Mouse (Mus musculus) erythroid progenitor cell, adult 5-6 weeks (primary cell): ENCODE data around the gene Cbx5. TPM values are rescaled to one million over a fixed set of nuclear protein-coding genes. Genes with fewer than 3 reads are reported as not detected.
"Not testable (repeated sequence)": the region's sequence is repeated elsewhere in the genome, so short reads cannot be mapped to it uniquely, and the experiment has no call there.

ENCODE experiments used
- ATAC-seq: replicated peaks from 2 replicates; pipeline ENCODE4 v1.8.0; 2016; ENCODE audit warnings: moderate number of reproducible peaks, mild to moderate bottlenecking, moderate TSS enrichment, inconsistent platforms; ENCODE audit not compliant: poor library complexity, low FRiP score, severe bottlenecking
- total RNA-seq, 2 experiments: library from RNA; stranded (forward) in 1 of 2; stranded (reverse) in 1 of 2; fragments of 150-400 nt in 1 of 2; fragments of 186-747, 209-891 nt in 1 of 2; gene quantifications; 2 replicates each; pipeline versions ENCODE4 v1.2.3 to v1.2.4; 2015 to 2017; ENCODE audit warnings: low replicate concordance in 2 of 2

Cbx5 gene
- total RNA-seq, 2 experiments from 2014 or later, result 181 to 236 TPM

- ATAC-seq, result peak; percentile 54
These were observed 13.0 kb upstream of the Cbx5 start for GRCm38 (mm10) chr15:103252660-103253059.

DNA sequence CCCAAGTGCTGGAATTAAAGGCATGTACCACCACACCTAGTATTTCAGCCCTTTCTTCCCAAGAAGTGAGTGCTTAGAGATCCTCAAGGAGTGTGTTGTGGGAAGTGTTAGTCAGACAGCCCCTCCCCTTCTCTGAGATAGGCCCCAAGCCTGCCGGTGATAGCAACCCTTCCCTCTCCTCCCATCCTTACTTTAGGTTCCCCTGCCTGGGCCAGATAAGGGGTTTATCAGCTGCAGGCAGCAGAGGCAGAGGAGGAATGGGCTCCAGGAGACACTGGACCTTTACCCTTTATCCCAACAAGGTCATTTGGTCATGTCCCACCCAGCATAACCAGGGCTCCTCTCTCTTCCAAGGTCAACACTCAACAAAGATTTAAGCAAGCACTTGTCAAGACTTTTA lies 12.0 kb upstream of the Cbx5 start:
- peak; percentile 70 for ATAC-seq

- ATAC-seq, result no peak
These were observed 10.7 kb upstream of the Cbx5 start for GRCm38 (mm10) chr15:103250195-103250740.

GRCm38 (mm10) chr15:103249511-103249910 lies 9.9 kb upstream of the Cbx5 start:
- not testable (repeated sequence) for ATAC-seq

DNA sequence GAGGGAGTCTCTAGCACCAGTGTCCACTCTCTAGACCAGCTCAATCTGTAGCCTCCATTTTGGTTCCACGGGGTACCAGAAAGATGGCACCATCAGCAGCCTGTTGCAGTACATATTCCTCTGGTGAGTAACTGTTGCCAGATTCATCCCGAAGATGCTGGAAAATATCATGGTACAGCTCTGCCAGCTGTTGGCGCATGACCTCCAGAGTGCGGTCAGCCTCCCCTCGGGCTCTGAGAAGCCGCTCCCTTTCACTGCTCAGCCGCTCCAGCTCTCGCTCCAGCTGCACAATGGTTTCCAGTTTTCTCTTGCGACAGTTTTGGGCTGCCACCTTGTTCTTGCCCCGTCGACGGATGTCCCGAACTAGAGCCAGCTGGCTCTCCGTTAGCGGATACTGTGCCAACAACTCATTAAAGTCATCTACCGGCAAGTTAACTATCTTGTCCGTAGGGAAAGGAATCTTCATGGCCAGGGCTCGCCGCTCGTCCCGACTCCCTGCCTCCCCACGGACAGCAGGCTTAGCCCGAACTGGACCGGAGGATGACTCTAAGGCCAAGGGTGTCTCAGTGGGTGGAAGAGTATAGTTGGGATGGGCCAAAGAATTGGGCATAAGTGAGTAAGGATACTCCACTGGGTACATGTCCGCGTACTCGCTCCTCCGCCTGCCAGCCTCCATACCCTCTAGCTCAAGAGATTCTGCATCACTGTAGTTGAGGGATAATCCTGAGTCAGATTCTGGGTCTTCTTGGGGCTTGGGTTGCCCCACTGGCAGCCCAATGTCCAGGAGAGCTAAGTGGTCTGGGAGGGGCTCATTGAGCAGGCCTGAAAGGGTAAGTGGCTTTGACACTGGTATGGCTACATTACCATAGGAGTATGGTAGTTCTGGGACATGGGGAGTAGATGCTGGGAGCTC lies 9.0 kb upstream of the Cbx5 start:
- no peak for ATAC-seq

- ATAC-seq, result no peak
These were observed 8.3 kb upstream of the Cbx5 start for GRCm38 (mm10) chr15:103247782-103248400.

GRCm38 (mm10) chr15:103247078-103247781 lies 7.6 kb upstream of the Cbx5 start:
- no peak for ATAC-seq

DNA sequence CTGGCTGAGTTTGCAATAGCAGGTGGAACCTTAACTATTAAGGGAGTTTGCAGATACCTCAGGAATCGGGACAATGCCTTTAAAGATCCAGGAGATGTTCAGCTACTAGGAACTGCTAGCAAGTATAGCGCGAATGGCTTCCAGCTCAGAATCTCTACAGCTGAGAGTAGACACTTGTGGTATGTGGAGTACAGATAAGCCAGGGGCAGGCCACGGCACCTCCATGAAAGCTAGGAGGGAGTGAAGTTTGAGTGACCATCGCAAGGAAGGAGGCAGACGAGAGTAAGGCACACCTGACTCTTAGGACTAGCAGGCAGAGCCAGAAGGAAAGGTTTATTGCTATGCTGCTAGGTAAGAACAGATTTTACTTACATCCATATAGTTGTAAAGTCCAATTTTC lies 6.0 kb upstream of the Cbx5 start:
- ATAC-seq, result peak; percentile 53

DNA sequence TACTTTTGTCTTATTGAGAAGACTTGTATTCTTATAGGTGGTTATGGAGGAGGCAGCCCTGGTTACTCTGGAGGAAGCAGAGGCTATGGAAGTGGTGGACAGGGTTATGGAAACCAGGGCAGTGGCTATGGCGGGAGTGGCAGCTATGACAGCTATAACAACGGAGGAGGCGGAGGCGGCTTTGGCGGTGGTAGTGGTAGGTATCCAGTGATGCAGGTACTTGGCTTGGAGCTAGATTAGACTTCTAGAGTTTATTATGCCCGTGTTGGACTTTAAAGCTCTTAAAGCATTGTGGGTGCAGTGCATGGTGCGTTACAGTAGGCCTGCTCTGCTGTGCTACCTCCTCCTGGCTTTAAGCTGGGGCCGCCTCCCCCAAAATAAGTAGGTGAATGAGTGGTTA lies 3.3 kb upstream of the Cbx5 start:
- ATAC-seq, result no peak

DNA sequence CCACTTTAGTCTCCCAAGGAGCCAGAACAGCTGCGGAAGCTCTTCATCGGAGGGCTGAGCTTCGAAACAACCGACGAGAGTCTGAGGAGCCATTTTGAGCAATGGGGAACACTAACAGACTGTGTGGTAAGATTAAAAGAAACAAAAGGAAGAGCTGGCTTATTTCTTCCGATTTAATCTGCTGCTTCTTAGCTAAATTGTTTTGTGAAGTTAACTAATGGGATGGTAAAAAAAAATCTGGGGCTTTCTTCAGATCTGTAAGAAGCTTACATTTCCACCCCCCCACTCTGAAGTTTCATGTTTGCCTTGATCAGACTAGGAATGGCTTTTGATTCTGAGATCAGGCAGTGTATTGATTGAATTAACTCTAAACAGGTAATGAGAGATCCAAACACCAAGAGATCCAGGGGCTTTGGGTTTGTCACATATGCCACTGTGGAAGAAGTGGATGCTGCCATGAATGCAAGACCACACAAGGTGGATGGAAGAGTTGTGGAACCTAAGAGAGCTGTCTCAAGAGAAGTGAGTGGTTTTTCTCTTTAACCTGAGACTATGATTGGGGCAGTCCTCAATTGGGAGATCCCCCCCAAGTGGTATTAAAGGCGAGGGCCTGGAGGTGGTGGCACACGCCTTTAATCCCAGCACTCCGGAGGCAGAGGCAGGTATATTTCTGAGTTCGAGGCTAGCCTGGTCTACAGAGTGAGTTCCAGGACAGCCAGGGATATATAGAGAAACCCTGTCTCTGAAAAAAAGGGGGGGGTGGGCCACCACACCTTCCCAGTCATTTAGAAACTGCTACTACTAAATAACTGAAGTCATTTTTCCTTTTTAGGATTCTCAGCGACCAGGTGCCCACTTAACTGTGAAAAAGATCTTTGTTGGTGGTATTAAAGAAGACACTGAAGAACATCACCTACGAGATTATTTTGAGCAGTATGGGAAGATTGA lies 1.7 kb upstream of the Cbx5 start:
- not testable (repeated sequence) for ATAC-seq

GRCm38 (mm10) chr15:103240160-103241028 lies 778 bp upstream of the Cbx5 start, which contains the start of gene Hnrnpa1:
TSS of gene Hnrnpa1 (plus strand) at chr15:103240432.
- peak; percentile 80 for ATAC-seq

GRCm38 (mm10) chr15:103239130-103239684 lies 409 bp downstream of the Cbx5 start:
- peak; percentile 79 for ATAC-seq

DNA sequence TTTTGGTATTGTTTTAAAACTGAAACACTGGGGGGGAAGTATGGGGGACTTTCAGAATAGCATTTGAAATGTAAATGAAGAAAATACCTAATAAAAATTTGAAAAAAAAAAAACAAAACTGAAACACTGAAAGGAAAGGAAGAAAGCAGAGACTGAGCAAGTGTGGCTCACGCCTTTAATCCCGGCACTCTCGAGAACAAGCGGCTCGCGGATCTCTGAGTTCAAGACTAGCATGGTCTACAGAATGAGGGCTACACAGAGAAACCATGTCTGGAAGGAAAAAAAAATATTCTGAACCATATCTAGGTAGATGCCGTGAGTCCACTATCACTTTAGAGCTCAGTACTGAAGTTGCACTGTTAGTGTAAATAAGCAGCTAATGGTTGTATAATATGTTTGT lies 2.3 kb downstream of the Cbx5 start:
- no peak for ATAC-seq

- no peak for ATAC-seq
These were observed 6.5 kb downstream of the Cbx5 start for GRCm38 (mm10) chr15:103233119-103233518.

DNA sequence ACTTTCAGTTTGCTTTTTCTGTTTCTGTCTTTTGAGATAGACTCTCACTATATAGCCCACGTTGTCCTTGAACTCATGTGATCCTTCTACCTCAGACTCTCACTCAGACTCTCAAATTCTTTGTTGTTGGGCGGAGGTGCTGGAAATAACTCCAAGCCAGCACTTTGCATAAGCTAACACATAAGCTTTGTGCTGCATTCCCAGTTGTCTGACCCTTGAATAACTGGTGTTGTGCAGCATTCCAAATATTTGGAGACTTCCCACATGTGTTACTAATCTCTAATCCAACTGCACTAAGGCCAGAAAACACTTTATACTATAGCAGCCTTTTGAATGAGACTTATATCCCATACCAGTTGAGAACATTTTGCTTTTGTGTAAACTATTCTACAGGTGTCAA lies 10.7 kb downstream of the Cbx5 start:
- no peak for ATAC-seq

DNA sequence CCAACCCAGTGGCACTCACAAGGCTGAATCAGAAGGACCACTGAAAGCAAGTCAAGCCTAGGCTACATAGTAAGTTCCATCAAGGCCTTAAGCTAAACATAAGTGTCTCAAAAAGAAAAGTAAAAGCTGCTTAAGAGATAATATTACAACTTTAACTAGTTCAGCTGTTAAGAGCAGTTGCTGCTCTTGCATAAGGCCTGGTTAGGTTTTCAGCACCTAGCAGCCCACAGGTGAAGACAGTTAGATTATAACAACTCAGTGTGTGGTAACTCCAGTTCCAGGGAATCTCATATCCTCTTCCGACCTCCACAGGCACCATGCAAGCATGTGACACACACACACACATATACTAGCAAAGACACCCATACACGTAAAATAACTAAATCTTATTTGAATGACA lies 12.0 kb downstream of the Cbx5 start:
- no peak for ATAC-seq

DNA sequence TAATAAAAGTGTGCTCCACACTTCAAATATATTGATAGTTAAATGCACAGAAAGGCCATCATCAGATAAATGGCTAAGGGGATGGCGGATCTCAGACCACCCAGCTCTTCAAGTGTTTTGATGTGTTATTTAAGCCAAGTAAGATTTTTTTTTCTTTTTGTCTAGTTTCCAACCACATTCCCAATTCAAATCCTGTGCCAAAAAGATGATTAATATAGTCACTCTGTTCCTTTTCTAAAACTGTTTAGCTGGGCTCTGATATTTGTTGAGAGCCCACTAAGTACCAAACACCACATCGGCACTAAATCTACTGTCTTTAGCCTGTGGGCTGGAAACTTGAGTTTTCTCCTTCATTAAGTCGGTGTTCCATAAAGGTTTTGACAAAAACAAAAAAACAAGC lies 12.6 kb downstream of the Cbx5 start:
- no peak for ATAC-seq

DNA sequence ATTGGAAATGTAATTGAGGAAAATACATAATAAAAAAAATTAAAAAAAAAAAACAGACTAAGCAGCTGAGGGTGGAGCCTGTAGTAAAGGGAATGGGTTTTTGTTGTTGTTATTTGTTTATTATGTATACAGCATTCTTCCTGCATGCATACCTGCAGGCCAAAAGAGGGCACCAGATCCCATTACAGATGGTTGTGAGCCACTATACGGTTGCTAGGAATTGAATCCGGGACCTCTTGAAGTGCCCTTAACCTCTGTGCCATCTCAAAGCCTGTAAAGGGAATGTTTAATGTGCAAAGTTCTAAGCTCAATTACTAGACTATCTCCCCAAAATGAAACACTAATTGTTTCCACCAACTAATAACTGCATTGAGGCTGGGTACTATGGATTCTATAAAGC lies 15.5 kb downstream of the Cbx5 start:
- no peak for ATAC-seq
